Mouse (Mus musculus): ENCODE measurements around the gene Wdr63. TPM values are rescaled to one million over a fixed set of nuclear protein-coding genes. Genes with fewer than 3 reads are reported as not detected.

Wdr63 gene
- polyA plus RNA-seq, 1 experiment from 2014 or later: 1.3 TPM

- Histone ChIP-seq H3K4me2 (ENCODE audit: low read length) (no peak overlapping the region), H3K4me1 (ENCODE audit: control insufficient read depth, insufficient read depth, low read depth, low read length) (peaks cover 5% of the 10 kb centered on the region), H3K36me3 (ENCODE audit: control insufficient read depth, insufficient read depth, low read length) (no peaks in the 10 kb centered on the region), H3K4me3 (ENCODE audit: low read length) (no peak overlapping the region), H3K9ac (ENCODE audit: low read depth, low read length) (no peak overlapping the region; the same call in 1 of the 2 replicates), H3K27me3 (replicated peaks; ENCODE audit: control insufficient read depth, insufficient read depth, low read length) (no peaks in the 10 kb centered on the region), H3K27ac (ENCODE audit: low read depth, low read length) (no peak overlapping the region), H3K9me3 (ENCODE audit: control insufficient read depth, low read length) (no peaks in the 10 kb centered on the region)
- 20% methylated on average over 5 of the region's 5 CpGs for WGBS
- ATAC-seq: 0 out of 2 replicates have a peak, but pooled peaks have one; percentile 30
Measured at GRCm38 (mm10) chr3:146030255-146030836, 77.6 kb downstream of the Wdr63 start.

DNA sequence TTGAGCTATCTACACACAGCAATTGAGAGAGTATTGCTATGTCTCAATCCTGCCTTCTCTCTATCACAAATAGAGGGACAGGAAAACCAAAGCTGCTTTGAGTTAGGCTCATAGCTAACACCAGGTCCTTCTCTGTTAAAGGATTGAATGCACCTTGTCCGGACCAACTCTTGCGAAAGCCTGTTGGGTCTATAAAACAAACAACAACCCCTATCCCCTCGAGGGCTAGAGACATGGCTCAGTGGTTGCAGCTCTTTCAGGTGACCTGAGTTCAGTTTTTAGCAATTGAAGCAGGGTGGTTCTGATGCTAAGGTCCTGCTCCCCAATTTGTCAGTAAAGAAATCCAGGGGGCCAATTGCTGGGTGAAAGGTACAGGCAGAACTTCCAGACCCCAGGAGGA is 78.7 kb downstream of the Wdr63 start:
- H3K9ac ChIP-seq (ENCODE audit: low read depth, low read length): no peak overlapping the region
- no peak overlapping the region for H3K4me2 ChIP-seq (ENCODE audit: low read length)
- H3K36me3 ChIP-seq (ENCODE audit: control insufficient read depth, insufficient read depth, low read length): no peaks in the 10 kb centered on the region
- no peaks in the 10 kb centered on the region for H3K9me3 ChIP-seq (ENCODE audit: control insufficient read depth, low read length)
- H3K27ac ChIP-seq (ENCODE audit: low read depth, low read length): no peak overlapping the region
- no peaks in the 10 kb centered on the region for H3K27me3 ChIP-seq (replicated peaks; ENCODE audit: control insufficient read depth, insufficient read depth, low read length)
- H3K4me1 ChIP-seq (ENCODE audit: control insufficient read depth, insufficient read depth, low read depth, low read length): peaks cover 5% of the 10 kb centered on the region
- no peak for ATAC-seq
- 94% methylated on average over 3 of the region's 3 CpGs for WGBS
- no peak overlapping the region for H3K4me3 ChIP-seq (ENCODE audit: low read length)

- WGBS: 73% methylated on average over 2 of the region's 2 CpGs
- H3K4me3 ChIP-seq (ENCODE audit: low read length): no peak overlapping the region
- no peak for ATAC-seq
Measured at GRCm38 (mm10) chr3:146028406-146028805, 79.5 kb downstream of the Wdr63 start.

GRCm38 (mm10) chr3:146027116-146027515 is 80.8 kb downstream of the Wdr63 start:
- Histone ChIP-seq H3K27ac (ENCODE audit: low read depth, low read length) (no peak overlapping the region), H3K27me3 (replicated peaks; ENCODE audit: control insufficient read depth, insufficient read depth, low read length) (no peaks in the 10 kb centered on the region)
- whole genome bisulfite sequencing: 44% methylated on average over 6 of the region's 6 CpGs

More at GRCm38 (mm10) chr3:146028406-146028805, 79.5 kb downstream of the Wdr63 start:
- Histone ChIP-seq H3K9ac (ENCODE audit: low read depth, low read length) (no peak overlapping the region), H3K27me3 (replicated peaks; ENCODE audit: control insufficient read depth, insufficient read depth, low read length) (no peaks in the 10 kb centered on the region), H3K4me2 (ENCODE audit: low read length) (no peak overlapping the region), H3K36me3 (ENCODE audit: control insufficient read depth, insufficient read depth, low read length) (no peaks in the 10 kb centered on the region), H3K4me1 (ENCODE audit: control insufficient read depth, insufficient read depth, low read depth, low read length) (peaks cover 5% of the 10 kb centered on the region), H3K27ac (ENCODE audit: low read depth, low read length) (no peak overlapping the region), H3K9me3 (ENCODE audit: control insufficient read depth, low read length) (no peaks in the 10 kb centered on the region)

GRCm38 (mm10) chr3:146025499-146025898 is 82.4 kb downstream of the Wdr63 start:
- 93% methylated on average over 6 of the region's 6 CpGs for WGBS
- no peak overlapping the region for H3K4me3 ChIP-seq (ENCODE audit: low read length)
- H3K4me2 ChIP-seq (ENCODE audit: low read length): no peak overlapping the region
- H3K9me3 ChIP-seq (ENCODE audit: control insufficient read depth, low read length): no peaks in the 10 kb centered on the region
- H3K4me1 ChIP-seq (ENCODE audit: control insufficient read depth, insufficient read depth, low read depth, low read length): peaks cover 4% of the 10 kb centered on the region
- no peak overlapping the region for H3K9ac ChIP-seq (ENCODE audit: low read depth, low read length)
- H3K36me3 ChIP-seq (ENCODE audit: control insufficient read depth, insufficient read depth, low read length): no peaks in the 10 kb centered on the region
- H3K27me3 ChIP-seq (replicated peaks; ENCODE audit: control insufficient read depth, insufficient read depth, low read length): no peaks in the 10 kb centered on the region
- H3K27ac ChIP-seq (ENCODE audit: low read depth, low read length): no peak overlapping the region
- ATAC-seq: no peak

More at GRCm38 (mm10) chr3:146027116-146027515, 80.8 kb downstream of the Wdr63 start:
- H3K4me3 ChIP-seq (ENCODE audit: low read length): no peak overlapping the region
- no peak overlapping the region for H3K4me2 ChIP-seq (ENCODE audit: low read length)
- no peaks in the 10 kb centered on the region for H3K9me3 ChIP-seq (ENCODE audit: control insufficient read depth, low read length)
- H3K36me3 ChIP-seq (ENCODE audit: control insufficient read depth, insufficient read depth, low read length): no peaks in the 10 kb centered on the region
- no peak for ATAC-seq
- H3K4me1 ChIP-seq (ENCODE audit: control insufficient read depth, insufficient read depth, low read depth, low read length): peaks cover 5% of the 10 kb centered on the region
- H3K9ac ChIP-seq (ENCODE audit: low read depth, low read length): no peak overlapping the region

- no peak for ATAC-seq
- 86% methylated on average over 7 of the region's 7 CpGs for WGBS
- Histone ChIP-seq H3K4me2 (ENCODE audit: low read length) (no peak overlapping the region), H3K9me3 (ENCODE audit: control insufficient read depth, low read length) (no peaks in the 10 kb centered on the region), H3K9ac (ENCODE audit: low read depth, low read length) (no peak overlapping the region), H3K36me3 (ENCODE audit: control insufficient read depth, insufficient read depth, low read length) (no peaks in the 10 kb centered on the region), H3K4me1 (ENCODE audit: control insufficient read depth, insufficient read depth, low read depth, low read length) (no peaks in the 10 kb centered on the region), H3K4me3 (ENCODE audit: low read length) (no peak overlapping the region), H3K27me3 (replicated peaks; ENCODE audit: control insufficient read depth, insufficient read depth, low read length) (no peaks in the 10 kb centered on the region), H3K27ac (ENCODE audit: low read depth, low read length) (no peak overlapping the region)
Measured at GRCm38 (mm10) chr3:146024746-146025145, 83.2 kb downstream of the Wdr63 start.

GRCm38 (mm10) chr3:146022232-146022631 is 85.7 kb downstream of the Wdr63 start:
- Histone ChIP-seq H3K4me2 (ENCODE audit: low read length) (no peak overlapping the region), H3K36me3 (ENCODE audit: control insufficient read depth, insufficient read depth, low read length) (no peaks in the 10 kb centered on the region), H3K9me3 (ENCODE audit: control insufficient read depth, low read length) (no peaks in the 10 kb centered on the region), H3K27me3 (replicated peaks; ENCODE audit: control insufficient read depth, insufficient read depth, low read length) (no peaks in the 10 kb centered on the region), H3K27ac (ENCODE audit: low read depth, low read length) (no peak overlapping the region), H3K4me1 (ENCODE audit: control insufficient read depth, insufficient read depth, low read depth, low read length) (no peaks in the 10 kb centered on the region), H3K4me3 (ENCODE audit: low read length) (no peak overlapping the region), H3K9ac (ENCODE audit: low read depth, low read length) (no peak overlapping the region)
- WGBS: 94% methylated on average over 9 of the region's 9 CpGs
- no peak for ATAC-seq

GRCm38 (mm10) chr3:146017521-146017920 is 90.4 kb downstream of the Wdr63 start:
- Histone ChIP-seq H3K9ac (ENCODE audit: low read depth, low read length) (no peak overlapping the region), H3K4me3 (ENCODE audit: low read length) (no peak overlapping the region), H3K4me2 (ENCODE audit: low read length) (no peak overlapping the region), H3K4me1 (ENCODE audit: control insufficient read depth, insufficient read depth, low read depth, low read length) (no peaks in the 10 kb centered on the region), H3K27me3 (replicated peaks; ENCODE audit: control insufficient read depth, insufficient read depth, low read length) (no peaks in the 10 kb centered on the region), H3K27ac (ENCODE audit: low read depth, low read length) (no peak overlapping the region), H3K9me3 (ENCODE audit: control insufficient read depth, low read length) (no peaks in the 10 kb centered on the region), H3K36me3 (ENCODE audit: control insufficient read depth, insufficient read depth, low read length) (no peaks in the 10 kb centered on the region; the same call in 1 of the 2 replicates)
- 42% methylated on average over 9 of the region's 9 CpGs for WGBS
- no peak for ATAC-seq

DNA sequence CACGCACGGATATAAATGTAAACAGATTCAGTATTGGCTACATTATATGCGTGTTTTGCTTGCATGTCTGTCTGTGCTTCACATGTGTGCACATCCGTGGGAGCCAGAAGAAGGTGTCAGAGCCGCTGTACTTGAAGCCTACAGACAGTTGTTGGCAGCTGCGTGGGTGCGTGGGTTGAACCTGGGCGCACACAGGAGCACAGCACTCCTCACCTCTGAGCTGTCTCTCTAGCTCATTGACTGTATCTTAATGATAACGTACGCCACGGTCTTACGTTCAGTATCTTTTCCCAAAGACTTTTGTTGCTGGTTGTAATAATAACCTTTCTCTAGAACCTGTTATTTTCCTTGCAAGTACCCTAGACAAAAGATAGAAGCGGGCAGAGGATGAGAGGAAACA is 91.0 kb downstream of the Wdr63 start:
- Histone ChIP-seq H3K4me3 (ENCODE audit: low read length) (no peak overlapping the region), H3K4me1 (ENCODE audit: control insufficient read depth, insufficient read depth, low read depth, low read length) (no peaks in the 10 kb centered on the region), H3K36me3 (ENCODE audit: control insufficient read depth, insufficient read depth, low read length) (no peaks in the 10 kb centered on the region; the same call in 1 of the 2 replicates), H3K27me3 (replicated peaks; ENCODE audit: control insufficient read depth, insufficient read depth, low read length) (no peaks in the 10 kb centered on the region), H3K9me3 (ENCODE audit: control insufficient read depth, low read length) (no peaks in the 10 kb centered on the region), H3K27ac (ENCODE audit: low read depth, low read length) (no peak overlapping the region), H3K9ac (ENCODE audit: low read depth, low read length) (no peak overlapping the region), H3K4me2 (ENCODE audit: low read length) (no peak overlapping the region)
- no peak for ATAC-seq
- 87% methylated on average over 13 of the region's 13 CpGs for WGBS
